Mouse (Mus musculus) forebrain, embryonic 14.5 days (tissue): ENCODE measurements around the gene Mphosph9. TPM values are rescaled to one million over a fixed set of nuclear protein-coding genes. Genes with fewer than 3 reads are reported as not detected.
"Not testable (repeated sequence)": the region's sequence is repeated elsewhere in the genome, so short reads cannot be mapped to it uniquely, and the experiment has no call there.

ENCODE experiments used
- ATAC-seq: fragments of 200-750 bp; cut with Nextera tagmentation; 2 replicates; pipeline ENCODE4 v1.8.0; 2017; ENCODE audit warnings: mild to moderate bottlenecking, moderate library complexity
- DNase-seq: peaks from one replicate; pipeline ENCODE4 v3.0.0-alpha.2; 2015; ENCODE audit warnings: low spot score
- H3K27ac ChIP-seq: fragments of 300-500 bp; sonication (generic); 2 replicates; pipeline ENCODE4 v1.5.1; 2014; ENCODE audit warnings: low read depth, mild to moderate bottlenecking, control low read depth, low read length, moderate library complexity
- H3K27me3 ChIP-seq: fragments of 300-500 bp; sonication (generic); replicated peaks from 2 replicates; pipeline ENCODE4 v1.6.1; 2014; ENCODE audit warnings: low read length, control low read depth, mixed read lengths; ENCODE audit not compliant: control insufficient read depth, insufficient read depth
- H3K36me3 ChIP-seq: fragments of 300-500 bp; sonication (generic); 2 replicates; pipeline ENCODE4 v1.6.1; 2014; ENCODE audit warnings: low read length, control low read depth; ENCODE audit not compliant: control insufficient read depth, insufficient read depth
- H3K4me1 ChIP-seq: fragments of 300-500 bp; sonication (generic); 2 replicates; pipeline ENCODE4 v1.6.1; 2014; ENCODE audit warnings: antibody characterized with exemption, low read length, control low read depth; ENCODE audit not compliant: control insufficient read depth, insufficient read depth
- H3K4me2 ChIP-seq: fragments of 300-500 bp; sonication (generic); 2 replicates; pipeline ENCODE4 v1.6.1; 2014; ENCODE audit warnings: mild to moderate bottlenecking, control low read depth, low read length
- H3K4me3 ChIP-seq: fragments of 300-500 bp; sonication (generic); 2 replicates; pipeline ENCODE4 v1.5.1; 2014; ENCODE audit warnings: low read depth, low read length, control low read depth
- H3K9ac ChIP-seq: fragments of 300-500 bp; sonication (generic); 2 replicates; pipeline ENCODE4 v1.6.1; 2014; ENCODE audit warnings: mild to moderate bottlenecking, low read length, control low read depth, moderate library complexity
- H3K9me3 ChIP-seq: fragments of 300-500 bp; sonication (generic); replicated peaks from 2 replicates; pipeline ENCODE4 v1.6.1; 2016; ENCODE audit warnings: low read length, control low read depth, mixed read lengths; ENCODE audit not compliant: control insufficient read depth
- WGBS: fragments of 180-500 bp; shearing (Covaris S2); extraction: QIAGEN DNeasy Blood & Tissue Kit; methylation state at CpG from one replicate; pipeline ENCODE4 v1.1.7; 2014; 5-methylcytosine and 5-hydroxymethylcytosine counted together
- polyA plus RNA-seq: library from polyadenylated mRNA; unstranded; fragments of >200 nt; fragmentation: Nextera tagmentation; extraction: Ambion mirVana; gene quantifications from 2 replicates; pipeline ENCODE4 v1.2.1, GENCODE M21; 2014

Mphosph9 gene
- polyA plus RNA-seq, 1 experiment from 2014 or later, result 13.5 TPM

- H3K4me2 ChIP-seq, ATAC-seq, H3K27ac ChIP-seq, H3K9ac ChIP-seq, H3K4me1 ChIP-seq, H3K9me3 ChIP-seq, H3K27me3 ChIP-seq, H3K4me3 ChIP-seq: not testable (repeated sequence)
- H3K36me3 ChIP-seq, result peaks cover 61% of the 10 kb centered on the region
- 59% methylated on average over 3 of the region's 4 CpGs for WGBS
- peak; percentile 55 for DNase-seq
Measured at GRCm38 (mm10) chr5:124299307-124299706, 28.5 kb downstream of the Mphosph9 start.

GRCm38 (mm10) chr5:124296475-124296874, 31.3 kb downstream of the Mphosph9 start:
- Histone ChIP-seq H3K9me3 (no peaks in the 10 kb centered on the region), H3K36me3 (peaks cover 70% of the 10 kb centered on the region), H3K27ac (no peak overlapping the region), H3K4me1 (no peaks in the 10 kb centered on the region), H3K27me3 (no peaks in the 10 kb centered on the region), H3K9ac (no peak overlapping the region), H3K4me2 (no peak overlapping the region), H3K4me3 (no peak overlapping the region)
- ATAC-seq, result no peak
- DNase-seq, result no peak
- 95% methylated on average over 4 of the region's 4 CpGs for WGBS

- WGBS, result 95% methylated on average over 5 of the region's 5 CpGs
- H3K36me3 ChIP-seq, result peaks cover 87% of the 10 kb centered on the region
Measured at GRCm38 (mm10) chr5:124293967-124294366, 33.8 kb downstream of the Mphosph9 start.

GRCm38 (mm10) chr5:124290216-124290615, 37.6 kb downstream of the Mphosph9 start:
- ATAC-seq, result no peak
- DNase-seq, result no peak

More at GRCm38 (mm10) chr5:124293967-124294366, 33.8 kb downstream of the Mphosph9 start:
- Histone ChIP-seq H3K27ac (no peak overlapping the region), H3K4me2 (no peak overlapping the region), H3K9ac (no peak overlapping the region), H3K27me3 (no peaks in the 10 kb centered on the region), H3K4me1 (no peaks in the 10 kb centered on the region), H3K4me3 (no peak overlapping the region), H3K9me3 (no peaks in the 10 kb centered on the region)
- no peak for DNase-seq
- no peak for ATAC-seq

GRCm38 (mm10) chr5:124287616-124288247, 40.0 kb downstream of the Mphosph9 start:
- Histone ChIP-seq H3K36me3 (peaks cover 91% of the 10 kb centered on the region), H3K9me3 (no peaks in the 10 kb centered on the region), H3K4me1 (no peaks in the 10 kb centered on the region), H3K4me3 (no peak overlapping the region), H3K27ac (no peak overlapping the region), H3K27me3 (no peaks in the 10 kb centered on the region), H3K9ac (no peak overlapping the region), H3K4me2 (no peak overlapping the region)
- 97% methylated on average over 6 of the region's 6 CpGs for WGBS
- ATAC-seq (no peak), DNase-seq (no peak)

More at GRCm38 (mm10) chr5:124290216-124290615, 37.6 kb downstream of the Mphosph9 start:
- H3K4me2 ChIP-seq, result no peak overlapping the region
- no peak overlapping the region for H3K27ac ChIP-seq
- no peaks in the 10 kb centered on the region for H3K9me3 ChIP-seq
- WGBS, result 88% methylated on average over 4 of the region's 4 CpGs
- H3K27me3 ChIP-seq, result no peaks in the 10 kb centered on the region
- peaks cover 92% of the 10 kb centered on the region for H3K36me3 ChIP-seq
- H3K9ac ChIP-seq, result no peak overlapping the region
- no peaks in the 10 kb centered on the region for H3K4me1 ChIP-seq
- H3K4me3 ChIP-seq, result no peak overlapping the region

GRCm38 (mm10) chr5:124284330-124284729, 43.4 kb downstream of the Mphosph9 start:
- ATAC-seq (no peak), DNase-seq (peak; percentile 13)
- Histone ChIP-seq H3K4me3 (no peak overlapping the region), H3K36me3 (peaks cover 81% of the 10 kb centered on the region), H3K27ac (no peak overlapping the region), H3K27me3 (no peaks in the 10 kb centered on the region), H3K9me3 (no peaks in the 10 kb centered on the region), H3K4me1 (no peaks in the 10 kb centered on the region), H3K4me2 (no peak overlapping the region), H3K9ac (no peak overlapping the region)
- WGBS, result 71% methylated on average over 3 of the region's 3 CpGs

- Histone ChIP-seq H3K36me3 (peaks cover 82% of the 10 kb centered on the region), H3K9ac (no peak overlapping the region), H3K4me2 (no peak overlapping the region), H3K27ac (no peak overlapping the region), H3K9me3 (no peaks in the 10 kb centered on the region), H3K4me1 (no peaks in the 10 kb centered on the region), H3K27me3 (no peaks in the 10 kb centered on the region), H3K4me3 (no peak overlapping the region)
- no peak for ATAC-seq
- DNase-seq, result no peak
- WGBS, result 84% methylated on average over 2 of the region's 2 CpGs
Measured at GRCm38 (mm10) chr5:124282854-124283253, 44.9 kb downstream of the Mphosph9 start.

- no peak for DNase-seq
- H3K9ac ChIP-seq, result no peak overlapping the region
- no peak for ATAC-seq
- WGBS, result 68% methylated on average over 5 of the region's 5 CpGs
- no peak overlapping the region for H3K4me2 ChIP-seq
- H3K36me3 ChIP-seq, result peaks cover 21% of the 10 kb centered on the region; the same call in 1 of the 2 replicates
- no peaks in the 10 kb centered on the region for H3K9me3 ChIP-seq
- peaks cover 9% of the 10 kb centered on the region; the same call in 1 of the 2 replicates for H3K4me1 ChIP-seq
- no peaks in the 10 kb centered on the region for H3K27me3 ChIP-seq
- peak overlapping the region; percentile 39; the same call in 1 of the 2 replicates for H3K27ac ChIP-seq
- H3K4me3 ChIP-seq, result no peak overlapping the region
Measured at GRCm38 (mm10) chr5:124270226-124270625, 57.5 kb downstream of the Mphosph9 start.

- DNase-seq (peak; percentile 84), ATAC-seq (peak; percentile 95)
- peaks cover 9% of the 10 kb centered on the region; the same call in 1 of the 2 replicates for H3K4me1 ChIP-seq
- H3K9me3 ChIP-seq, result no peaks in the 10 kb centered on the region
- H3K27me3 ChIP-seq, result no peaks in the 10 kb centered on the region
- H3K4me2 ChIP-seq, result 0 out of 2 replicates have a peak overlapping the region, but pooled peaks have one; percentile 19
- peaks cover 21% of the 10 kb centered on the region; the same call in 1 of the 2 replicates for H3K36me3 ChIP-seq
- H3K4me3 ChIP-seq, result no peak overlapping the region
- H3K9ac ChIP-seq, result no peak overlapping the region
- WGBS, result 22% methylated on average over 11 of the region's 11 CpGs
- peak overlapping the region; percentile 29; the same call in 1 of the 2 replicates for H3K27ac ChIP-seq
Measured at GRCm38 (mm10) chr5:124269661-124270060, 58.1 kb downstream of the Mphosph9 start.
